Mouse (Mus musculus) myocyte (in vitro differentiated cells): ENCODE data around the gene Dlx2. TPM values are rescaled to one million over a fixed set of nuclear protein-coding genes. Genes with fewer than 3 reads are reported as not detected.

Experiments used
- H3K27me3 ChIP-seq: one replicate; pipeline ENCODE4 v1.6.1; 2011; ENCODE audit not compliant: control insufficient read depth, insufficient read depth, insufficient read length
- H3K36me3 ChIP-seq: one replicate; pipeline ENCODE4 v1.6.1; 2011; ENCODE audit not compliant: control insufficient read depth, insufficient read depth
- H3K4me2 ChIP-seq: one replicate; pipeline ENCODE4 v1.6.1; 2011; ENCODE audit warnings: low read depth, control low read depth
- H3K4me3 ChIP-seq: one replicate; pipeline ENCODE4 v1.5.1; 2011; ENCODE audit warnings: mild to moderate bottlenecking, control low read depth, moderate library complexity
- H3K79me2 ChIP-seq: one replicate; pipeline ENCODE4 v1.6.1; 2011; ENCODE audit not compliant: control insufficient read depth, insufficient read depth
- H3ac ChIP-seq: one replicate; pipeline ENCODE4 v1.6.1; 2011; ENCODE audit not compliant: control insufficient read depth, insufficient read length
- CEBPB ChIP-seq: IDR thresholded peaks from 2 replicates; pipeline ENCODE4 v1.6.1; 2011; ENCODE audit warnings: mild to moderate bottlenecking, moderate library complexity; ENCODE audit not compliant: poor library complexity, insufficient read depth, severe bottlenecking
- E2F4 ChIP-seq: IDR thresholded peaks from one replicate; pipeline ENCODE4 v1.6.1; 2011; ENCODE audit warnings: mild to moderate bottlenecking, control low read depth, moderate library complexity; ENCODE audit not compliant: insufficient read depth
- MAX ChIP-seq: IDR thresholded peaks from one replicate; pipeline ENCODE4 v1.6.1; 2011; ENCODE audit warnings: low read depth, mild to moderate bottlenecking, control low read depth
- MYOD1 ChIP-seq, 3 experiments: IDR thresholded peaks; one replicate each; pipeline ENCODE4 v1.6.1; 2011; ENCODE audit warnings: control low read depth in 2 of 3, low read depth in 2 of 3, mild to moderate bottlenecking in 2 of 3, moderate library complexity in 1 of 3; ENCODE audit not compliant: insufficient read length in 2 of 3, control insufficient read depth in 1 of 3
- MYOG ChIP-seq, 3 experiments: IDR thresholded peaks; one replicate each; pipeline ENCODE4 v1.6.1; 2011; ENCODE audit warnings: control low read depth in 2 of 3, low read depth in 2 of 3, mild to moderate bottlenecking in 2 of 3; ENCODE audit not compliant: insufficient read length in 2 of 3, control insufficient read depth in 1 of 3, insufficient read depth in 1 of 3
- POLR2A ChIP-seq: IDR thresholded peaks from one replicate; pipeline ENCODE4 v1.6.1; 2011; ENCODE audit warnings: low read depth, mild to moderate bottlenecking, control low read depth, moderate library complexity; ENCODE audit not compliant: insufficient read length
- POLR2AphosphoS2 ChIP-seq: IDR thresholded peaks from one replicate; pipeline ENCODE4 v1.6.1; 2011; ENCODE audit warnings: low read depth, control low read depth; ENCODE audit not compliant: insufficient read length
- REST ChIP-seq: IDR thresholded peaks from one replicate; pipeline ENCODE4 v1.6.1; 2011; ENCODE audit warnings: mild to moderate bottlenecking, control low read depth, moderate library complexity; ENCODE audit not compliant: insufficient read depth, insufficient read length
- SRF ChIP-seq: IDR thresholded peaks from one replicate; pipeline ENCODE4 v1.6.1; 2011; ENCODE audit warnings: low read depth; ENCODE audit not compliant: control insufficient read depth, insufficient read length
- TCF12 ChIP-seq: IDR thresholded peaks from one replicate; pipeline ENCODE4 v1.6.1; 2011; ENCODE audit warnings: mild to moderate bottlenecking, control low read depth; ENCODE audit not compliant: poor library complexity, insufficient read depth, severe bottlenecking
- TCF3 ChIP-seq: IDR thresholded peaks from one replicate; pipeline ENCODE4 v1.6.1; 2011; ENCODE audit warnings: low read depth, control low read depth; ENCODE audit not compliant: insufficient read length
- USF1 ChIP-seq: IDR thresholded peaks from one replicate; pipeline ENCODE4 v1.6.1; 2011; ENCODE audit warnings: low read depth, mild to moderate bottlenecking, control low read depth, moderate library complexity
- polyA plus RNA-seq: library from polyadenylated mRNA; unstranded; fragments of >200 nt; fragmentation: generic; extraction: Trizol; gene quantifications from one replicate; pipeline ENCODE4 v1.2.1, GENCODE M21; 2012; ENCODE audit warnings: missing spikeins

Gene Dlx2
- polyA plus RNA-seq, 1 experiment, result 1.7 TPM

- no peak for TF ChIP-seq USF1
- no peak for TF ChIP-seq SRF
- no peak for TF ChIP-seq TCF12
- TF ChIP-seq POLR2A, result no peak
- TF ChIP-seq TCF3, result no peak
- TF ChIP-seq CEBPB, result no peak
- no peak for TF ChIP-seq REST
- TF ChIP-seq MAX, result no peak
- no peak for TF ChIP-seq MYOG (IDR thresholded peaks at IDR 0.05; ENCODE audit: control insufficient read depth in 1 of 3, insufficient read depth in 1 of 3, insufficient read length in 2 of 3, low read depth in 2 of 3)
- TF ChIP-seq MYOD1 (IDR thresholded peaks at IDR 0.05; ENCODE audit: control insufficient read depth in 1 of 3, insufficient read length in 2 of 3, low read depth in 2 of 3), result no peak
- no peak for TF ChIP-seq E2F4
- no peak for TF ChIP-seq POLR2AphosphoS2
- H3K36me3 ChIP-seq, result no peaks in the 10 kb centered on the region
- H3K4me2 ChIP-seq, result peak overlapping the region; percentile 100
- peak overlapping the region; percentile 22 for H3ac ChIP-seq
- H3K79me2 ChIP-seq, result no peaks in the 10 kb centered on the region
- H3K4me3 ChIP-seq, result peak overlapping the region; percentile 62
- H3K27me3 ChIP-seq, result no peaks in the 10 kb centered on the region
These were observed 17.6 kb downstream of the Dlx2 start for GRCm38 (mm10) chr2:71528714-71529510.

- no peaks in the 10 kb centered on the region for H3K79me2 ChIP-seq
- peak within 1 kb of the TSS; percentile 22 for H3ac ChIP-seq
- H3K27me3 ChIP-seq, result no peaks in the 10 kb centered on the region
- peak within 1 kb of the TSS; percentile 100 for H3K4me2 ChIP-seq
- no peaks in the 10 kb centered on the region for H3K36me3 ChIP-seq
- TF ChIP-seq TCF3 (no peak), TCF12 (no peak), POLR2A (no peak), CEBPB (no peak), MYOG (IDR thresholded peaks at IDR 0.05; ENCODE audit: control insufficient read depth in 1 of 3, insufficient read depth in 1 of 3, insufficient read length in 2 of 3, low read depth in 2 of 3) (no peak), REST (no peak), SRF (no peak), E2F4 (no peak), POLR2AphosphoS2 (no peak), USF1 (no peak), MYOD1 (IDR thresholded peaks at IDR 0.05; ENCODE audit: control insufficient read depth in 1 of 3, insufficient read length in 2 of 3, low read depth in 2 of 3) (no peak), MAX (no peak)
- peak within 1 kb of the TSS; percentile 62 for H3K4me3 ChIP-seq
These were observed 18.4 kb downstream of the Dlx2 start, which contains the start of gene Dlx1 for GRCm38 (mm10) chr2:71528014-71528713. TSS of gene Dlx1 (plus strand) at chr2:71528113.

DNA sequence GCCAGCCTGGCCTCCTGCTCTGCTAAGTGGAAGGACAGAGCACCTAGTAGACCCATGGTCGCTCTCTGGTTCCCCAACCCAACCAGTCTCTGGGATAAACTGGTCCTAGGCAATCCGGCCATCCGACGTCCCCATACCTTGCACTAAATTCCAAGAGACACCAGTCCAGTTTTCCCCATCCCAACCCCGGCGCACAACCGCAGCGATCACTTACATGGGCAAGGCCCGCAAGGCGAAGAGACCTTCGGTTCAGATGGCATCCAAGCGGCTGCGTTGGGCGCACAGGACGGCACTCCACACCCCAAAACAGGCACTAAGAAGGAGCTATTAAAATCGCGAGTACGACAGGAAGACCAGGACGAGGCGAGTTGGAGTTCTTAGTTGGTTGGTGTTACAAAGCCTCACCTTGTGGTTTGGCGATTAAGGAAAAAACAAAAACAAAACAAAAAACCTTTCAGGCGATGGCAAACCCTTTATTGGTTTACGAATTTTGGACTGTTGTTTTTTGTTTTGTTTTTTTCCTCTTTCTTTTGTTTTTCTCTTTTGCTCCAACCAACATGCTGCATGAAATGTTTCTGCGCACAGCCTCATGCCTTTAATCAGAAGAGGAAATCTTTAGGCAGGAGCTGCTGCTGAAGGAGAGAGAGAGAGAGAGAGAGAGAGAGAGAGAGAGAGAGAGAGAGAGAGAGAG, 19.1 kb downstream of the Dlx2 start:
- no peaks in the 10 kb centered on the region for H3K79me2 ChIP-seq
- H3K4me3 ChIP-seq, result no peak overlapping the region
- H3K36me3 ChIP-seq, result no peaks in the 10 kb centered on the region
- TF ChIP-seq POLR2A (no peak), SRF (no peak), REST (no peak), MYOG (IDR thresholded peaks at IDR 0.05; ENCODE audit: control insufficient read depth in 1 of 3, insufficient read depth in 1 of 3, insufficient read length in 2 of 3, low read depth in 2 of 3) (no peak), USF1 (no peak), POLR2AphosphoS2 (no peak), TCF12 (no peak), E2F4 (no peak), TCF3 (no peak)
- H3K27me3 ChIP-seq, result no peaks in the 10 kb centered on the region
- H3ac ChIP-seq, result no peak overlapping the region
- H3K4me2 ChIP-seq, result no peak overlapping the region

GRCm38 (mm10) chr2:71526595-71527322, 19.8 kb downstream of the Dlx2 start:
- H3ac ChIP-seq, result no peak overlapping the region
- TF ChIP-seq TCF12 (no peak), TCF3 (no peak)
- H3K79me2 ChIP-seq, result no peaks in the 10 kb centered on the region
- H3K4me3 ChIP-seq, result no peak overlapping the region
- H3K27me3 ChIP-seq, result no peaks in the 10 kb centered on the region
- H3K4me2 ChIP-seq, result no peak overlapping the region
- H3K36me3 ChIP-seq, result no peaks in the 10 kb centered on the region
